Mouse (Mus musculus): ENCODE data around the gene Osbpl6.

GRCm38 (mm10) chr2:76512133-76512532, 105.8 kb downstream of the Osbpl6 start:
- TF ChIP-seq CTCF (IDR thresholded peaks at IDR 0.05) = no peak
- TF ChIP-seq POLR2A (IDR thresholded peaks at IDR 0.05; ENCODE audit: insufficient read depth, low read depth, low read length) = no peak
